Mouse (Mus musculus): ENCODE results near the gene Gdf10. TPM values are rescaled to one million over a fixed set of nuclear protein-coding genes. Genes with fewer than 3 reads are reported as not detected.

The Gdf10 gene
- polyA plus RNA-seq (2016; fragmentation: Nextera tagmentation; extraction: Ambion mirVana), result 2.5 TPM in 2 replicates

- no peaks in the 10 kb centered on the region for H3K36me3 ChIP-seq (replicated peaks)
- peak within 1 kb of the TSS; percentile 83 for H3K27ac ChIP-seq
- peak; percentile 47 for DNase-seq (ENCODE audit: extremely low spot score, low spot score)
- H3K27me3 ChIP-seq (ENCODE audit: poor library complexity, severe bottlenecking), result peaks cover 100% of the 10 kb centered on the region
- WGBS, result under 1% methylated on average over 83 of the region's 85 CpGs
- peaks cover 60% of the 10 kb centered on the region for H3K4me1 ChIP-seq
- H3K4me3 ChIP-seq, result peak within 1 kb of the TSS; percentile 69
- no peaks in the 10 kb centered on the region for H3K9me3 ChIP-seq
Measured at GRCm38 (mm10) chr14:33923168-33924070, at the start of gene Gdf10. Gene Gdf10 (plus strand): TSS chr14:33923587.

GRCm38 (mm10) chr14:33878826-33879225 lies 44.6 kb upstream of the Gdf10 start:
- no peaks in the 10 kb centered on the region for H3K9me3 ChIP-seq
- H3K4me3 ChIP-seq, result no peak overlapping the region
- H3K36me3 ChIP-seq (replicated peaks), result no peaks in the 10 kb centered on the region
- H3K4me1 ChIP-seq, result peaks cover 5% of the 10 kb centered on the region
- no peak overlapping the region for H3K27ac ChIP-seq
- no peaks in the 10 kb centered on the region for H3K27me3 ChIP-seq (ENCODE audit: poor library complexity, severe bottlenecking)
- WGBS, result 100% methylated on average over 1 of the region's 1 CpGs
- no peak for DNase-seq (ENCODE audit: extremely low spot score, low spot score)

DNA sequence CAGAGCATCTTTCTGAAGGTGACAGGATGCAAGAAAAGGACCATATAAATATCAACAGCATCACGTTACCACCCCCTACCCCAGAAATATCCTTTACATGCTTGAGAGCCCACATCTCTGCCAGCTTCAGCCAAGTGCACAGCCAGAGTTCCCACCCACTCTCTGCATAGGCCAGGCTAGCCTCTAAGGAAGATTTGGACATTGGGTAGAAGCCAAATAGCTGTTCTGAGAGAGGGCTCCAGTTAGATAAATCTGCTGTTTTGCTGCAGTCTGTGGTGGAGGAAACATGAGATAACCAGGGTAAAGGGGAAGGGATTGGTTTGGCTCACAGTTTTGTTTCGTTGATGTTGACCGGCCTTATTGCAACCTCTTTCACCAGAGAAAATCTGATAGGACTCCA lies 43.2 kb upstream of the Gdf10 start:
- 93% methylated on average over 3 of the region's 3 CpGs for WGBS
- Histone ChIP-seq H3K9me3 (no peaks in the 10 kb centered on the region), H3K4me1 (peaks cover 5% of the 10 kb centered on the region), H3K36me3 (replicated peaks) (no peaks in the 10 kb centered on the region), H3K4me3 (no peak overlapping the region), H3K27me3 (ENCODE audit: poor library complexity, severe bottlenecking) (no peaks in the 10 kb centered on the region), H3K27ac (no peak overlapping the region)
- DNase-seq (ENCODE audit: extremely low spot score, low spot score), result no peak

GRCm38 (mm10) chr14:33881471-33881870 lies 41.9 kb upstream of the Gdf10 start:
- no peak overlapping the region for H3K27ac ChIP-seq
- no peak for DNase-seq (ENCODE audit: extremely low spot score, low spot score)
- 77% methylated on average over 3 of the region's 3 CpGs for WGBS
- H3K27me3 ChIP-seq (ENCODE audit: poor library complexity, severe bottlenecking), result no peaks in the 10 kb centered on the region
- H3K36me3 ChIP-seq (replicated peaks), result no peaks in the 10 kb centered on the region
- no peak overlapping the region for H3K4me3 ChIP-seq
- H3K4me1 ChIP-seq, result peaks cover 5% of the 10 kb centered on the region
- H3K9me3 ChIP-seq, result no peaks in the 10 kb centered on the region

GRCm38 (mm10) chr14:33883046-33883445 lies 40.3 kb upstream of the Gdf10 start:
- no peak for DNase-seq (ENCODE audit: extremely low spot score, low spot score)
- 74% methylated on average over 4 of the region's 4 CpGs for WGBS

GRCm38 (mm10) chr14:33885466-33885865 lies 37.9 kb upstream of the Gdf10 start:
- no peaks in the 10 kb centered on the region for H3K9me3 ChIP-seq
- no peak overlapping the region for H3K4me3 ChIP-seq
- WGBS, result 87% methylated on average over 11 of the region's 11 CpGs
- H3K4me1 ChIP-seq, result peaks cover 5% of the 10 kb centered on the region
- no peak overlapping the region for H3K27ac ChIP-seq
- H3K27me3 ChIP-seq (ENCODE audit: poor library complexity, severe bottlenecking), result no peaks in the 10 kb centered on the region
- DNase-seq (ENCODE audit: extremely low spot score, low spot score), result no peak
- H3K36me3 ChIP-seq (replicated peaks), result no peaks in the 10 kb centered on the region

More at GRCm38 (mm10) chr14:33883046-33883445, 40.3 kb upstream of the Gdf10 start:
- peaks cover 5% of the 10 kb centered on the region for H3K4me1 ChIP-seq
- no peaks in the 10 kb centered on the region for H3K9me3 ChIP-seq
- H3K36me3 ChIP-seq (replicated peaks), result no peaks in the 10 kb centered on the region
- H3K27ac ChIP-seq, result no peak overlapping the region
- no peaks in the 10 kb centered on the region for H3K27me3 ChIP-seq (ENCODE audit: poor library complexity, severe bottlenecking)
- no peak overlapping the region for H3K4me3 ChIP-seq

DNA sequence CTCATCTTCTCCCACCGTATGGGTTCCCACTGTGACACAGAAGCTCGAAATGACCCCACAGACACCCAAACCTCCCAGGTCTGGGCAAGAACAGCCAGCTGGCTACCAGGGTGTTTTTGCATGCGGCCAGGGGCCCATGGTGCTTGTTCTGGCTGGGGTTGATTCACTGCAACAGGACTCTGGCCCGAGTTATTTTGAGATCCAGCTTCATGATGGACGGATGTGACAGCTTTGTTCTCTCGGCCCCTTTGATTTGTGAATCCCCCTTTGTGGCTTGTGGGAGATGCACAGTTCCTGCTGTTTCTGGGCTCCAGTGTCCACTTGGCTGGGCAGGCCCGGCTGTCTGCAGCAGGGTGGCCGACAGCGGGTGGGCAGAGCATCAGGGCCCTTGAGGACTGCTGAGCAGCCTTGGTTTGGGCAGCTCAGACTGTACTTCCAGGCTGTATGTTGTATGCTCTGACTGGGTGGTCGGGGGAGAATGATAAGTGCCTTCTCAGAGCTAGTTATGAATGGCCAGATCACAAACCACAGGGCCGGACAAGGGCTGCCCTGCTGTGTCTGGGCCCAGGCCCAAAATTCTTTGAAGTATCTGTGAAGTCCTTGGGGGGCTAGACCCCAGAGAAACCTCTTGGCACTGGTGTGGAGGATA lies 34.9 kb upstream of the Gdf10 start:
- H3K4me1 ChIP-seq, result no peaks in the 10 kb centered on the region
- no peak overlapping the region for H3K4me3 ChIP-seq
- 78% methylated on average over 11 of the region's 11 CpGs for WGBS
- DNase-seq (ENCODE audit: extremely low spot score, low spot score), result no peak
- no peaks in the 10 kb centered on the region for H3K27me3 ChIP-seq (ENCODE audit: poor library complexity, severe bottlenecking)
- no peaks in the 10 kb centered on the region for H3K36me3 ChIP-seq (replicated peaks)
- H3K27ac ChIP-seq, result no peak overlapping the region
- no peaks in the 10 kb centered on the region for H3K9me3 ChIP-seq

GRCm38 (mm10) chr14:33889971-33890370 lies 33.4 kb upstream of the Gdf10 start:
- Histone ChIP-seq H3K4me1 (no peaks in the 10 kb centered on the region), H3K9me3 (no peaks in the 10 kb centered on the region), H3K4me3 (no peak overlapping the region), H3K27me3 (ENCODE audit: poor library complexity, severe bottlenecking) (no peaks in the 10 kb centered on the region), H3K27ac (no peak overlapping the region), H3K36me3 (replicated peaks) (no peaks in the 10 kb centered on the region)
- DNase-seq (ENCODE audit: extremely low spot score, low spot score), result no peak
- 94% methylated on average over 3 of the region's 3 CpGs for WGBS

DNA sequence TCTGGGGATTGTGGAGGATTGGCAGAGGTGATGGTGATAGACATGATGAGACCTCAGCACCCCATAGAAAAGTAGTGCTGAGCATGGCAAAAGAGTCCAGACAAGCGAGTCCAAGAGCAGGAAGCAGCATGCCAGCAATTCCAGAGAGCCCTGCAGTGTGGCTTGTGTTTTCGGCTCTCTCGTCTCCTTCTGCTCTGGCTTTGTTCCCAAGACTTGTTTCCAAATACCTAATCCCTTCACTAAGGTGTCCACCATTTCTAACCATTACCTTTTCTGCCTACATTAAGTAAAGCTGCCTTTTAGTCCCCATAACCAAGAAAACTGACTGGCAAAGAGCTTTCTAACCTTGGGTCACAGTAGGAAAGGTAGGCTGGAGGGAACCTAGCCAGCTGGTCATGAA lies 31.9 kb upstream of the Gdf10 start:
- no peaks in the 10 kb centered on the region for H3K27me3 ChIP-seq (ENCODE audit: poor library complexity, severe bottlenecking)
- no peak overlapping the region for H3K27ac ChIP-seq
- no peak for DNase-seq (ENCODE audit: extremely low spot score, low spot score)
- H3K4me1 ChIP-seq, result peaks cover 2% of the 10 kb centered on the region
- H3K4me3 ChIP-seq, result no peak overlapping the region
- 92% methylated on average over 3 of the region's 3 CpGs for WGBS
- no peaks in the 10 kb centered on the region for H3K9me3 ChIP-seq
- no peaks in the 10 kb centered on the region for H3K36me3 ChIP-seq (replicated peaks)

- 87% methylated on average over 5 of the region's 5 CpGs for WGBS
- H3K27ac ChIP-seq, result no peak overlapping the region
- H3K36me3 ChIP-seq (replicated peaks), result no peaks in the 10 kb centered on the region
- no peaks in the 10 kb centered on the region for H3K9me3 ChIP-seq
- DNase-seq (ENCODE audit: extremely low spot score, low spot score), result no peak
- H3K27me3 ChIP-seq (ENCODE audit: poor library complexity, severe bottlenecking), result no peaks in the 10 kb centered on the region
- peaks cover 12% of the 10 kb centered on the region for H3K4me1 ChIP-seq
- H3K4me3 ChIP-seq, result no peak overlapping the region
Measured at GRCm38 (mm10) chr14:33895777-33896176, 27.6 kb upstream of the Gdf10 start.

- 35% methylated on average over 9 of the region's 9 CpGs for WGBS
- Histone ChIP-seq H3K4me1 (peaks cover 12% of the 10 kb centered on the region), H3K27me3 (ENCODE audit: poor library complexity, severe bottlenecking) (no peaks in the 10 kb centered on the region), H3K27ac (peak overlapping the region; percentile 53; the same call in 1 of the 2 replicates), H3K36me3 (replicated peaks) (no peaks in the 10 kb centered on the region), H3K4me3 (no peak overlapping the region), H3K9me3 (no peaks in the 10 kb centered on the region)
- DNase-seq (ENCODE audit: extremely low spot score, low spot score), result no peak
Measured at GRCm38 (mm10) chr14:33896628-33897300, 26.6 kb upstream of the Gdf10 start.

- H3K4me1 ChIP-seq, result no peaks in the 10 kb centered on the region
- no peaks in the 10 kb centered on the region for H3K27me3 ChIP-seq (ENCODE audit: poor library complexity, severe bottlenecking)
- DNase-seq (ENCODE audit: extremely low spot score, low spot score), result no peak
- H3K4me3 ChIP-seq, result no peak overlapping the region
- no peak overlapping the region for H3K27ac ChIP-seq
- H3K36me3 ChIP-seq (replicated peaks), result no peaks in the 10 kb centered on the region
- H3K9me3 ChIP-seq, result no peaks in the 10 kb centered on the region
- 91% methylated on average over 4 of the region's 4 CpGs for WGBS
Measured at GRCm38 (mm10) chr14:33902783-33903182, 20.6 kb upstream of the Gdf10 start.
